Mouse (Mus musculus): ENCODE measurements around the gene Ccr5.

DNA sequence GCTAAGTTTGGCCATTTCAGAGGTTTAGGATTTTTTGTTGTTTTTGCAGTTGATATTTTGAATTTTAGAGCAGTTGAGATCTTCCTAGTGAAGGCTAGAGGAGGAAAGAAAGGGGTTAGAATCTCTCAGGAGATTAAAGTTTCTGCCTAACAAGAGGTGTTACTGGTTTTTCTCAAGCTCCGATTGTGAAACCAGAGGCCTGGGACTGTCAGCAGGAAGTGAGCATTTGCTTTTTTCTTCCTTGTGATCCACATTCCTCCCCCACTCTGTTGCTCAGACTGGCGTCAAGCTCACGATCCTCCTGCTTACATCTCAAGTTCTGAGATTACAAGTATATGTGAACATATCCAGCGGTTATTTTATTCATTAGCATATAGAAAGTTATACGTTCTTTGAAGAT lies 5.0 kb downstream of the Ccr5 start:
- TF ChIP-seq CTCF (IDR thresholded peaks at IDR 0.05; ENCODE audit: low read depth, low read length), result no peak
- no peak for TF ChIP-seq TAL1 (conservative IDR thresholded peaks at IDR 0.05; ENCODE audit: low read depth, low read length)

Data from G1E (cell line).